Mouse (Mus musculus) thymus, adult 2 months (tissue): ENCODE results near the gene Txn1.

Experiments
- CTCF ChIP-seq: fragments of 200-500 bp; IDR thresholded peaks from 2 replicates; pipeline ENCODE4 v1.5.1; 2012; ENCODE audit warnings: mild to moderate bottlenecking, control low read depth, low read length, moderate library complexity, borderline replicate concordance; ENCODE audit not compliant: control insufficient read depth, poor library complexity, insufficient read depth; ENCODE audit errors: extremely low read depth
- POLR2A ChIP-seq: fragments of 200-500 bp; IDR thresholded peaks from 2 replicates; pipeline ENCODE4 v1.6.1; 2012; ENCODE audit warnings: mild to moderate bottlenecking, low read length, control low read depth, moderate library complexity; ENCODE audit not compliant: control insufficient read depth, poor library complexity, insufficient read depth; ENCODE audit errors: extremely low read depth

DNA sequence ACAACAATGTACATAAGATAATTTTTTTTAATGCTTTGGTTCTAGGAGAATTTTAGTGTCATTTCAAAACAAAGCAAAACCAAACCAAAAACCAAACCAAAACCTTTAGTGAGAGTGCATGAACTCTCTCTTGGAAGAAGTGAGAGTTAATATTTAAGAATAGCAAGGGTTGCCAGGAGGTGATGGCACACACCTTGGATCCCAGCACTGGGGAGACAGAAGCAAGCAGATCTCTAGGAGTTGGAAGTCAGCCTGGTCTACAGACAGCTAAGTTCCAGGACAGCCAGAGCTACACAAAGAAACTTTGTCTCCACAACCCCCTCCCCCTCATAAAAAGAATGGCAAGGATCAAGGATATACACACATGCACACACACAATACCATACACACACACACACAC lies 43.2 kb downstream of the Txn1 start:
- no peak for TF ChIP-seq CTCF
- TF ChIP-seq POLR2A: no peak
